Mouse (Mus musculus) ES-E14 (cell line): ENCODE data around the gene Il33.

ENCODE experiments used
- CHD2 ChIP-seq: IDR thresholded peaks from 2 replicates; pipeline ENCODE4 v1.6.1; 2014; ENCODE audit warnings: mild to moderate bottlenecking, low read depth, low read length, inconsistent platforms
- HCFC1 ChIP-seq: IDR thresholded peaks from 2 replicates; pipeline ENCODE4 v1.6.1; 2012; ENCODE audit warnings: low read length, inconsistent platforms, borderline replicate concordance; ENCODE audit not compliant: insufficient read depth
- MAFK ChIP-seq: IDR thresholded peaks from 2 replicates; pipeline ENCODE4 v1.6.1; 2014; ENCODE audit warnings: mild to moderate bottlenecking, low read depth, low read length, inconsistent platforms; ENCODE audit not compliant: insufficient read depth
- ZC3H11A ChIP-seq: IDR thresholded peaks from 2 replicates; pipeline ENCODE4 v1.6.1; 2012; ENCODE audit warnings: low read depth, mild to moderate bottlenecking, inconsistent platforms, low read length, borderline replicate concordance

DNA sequence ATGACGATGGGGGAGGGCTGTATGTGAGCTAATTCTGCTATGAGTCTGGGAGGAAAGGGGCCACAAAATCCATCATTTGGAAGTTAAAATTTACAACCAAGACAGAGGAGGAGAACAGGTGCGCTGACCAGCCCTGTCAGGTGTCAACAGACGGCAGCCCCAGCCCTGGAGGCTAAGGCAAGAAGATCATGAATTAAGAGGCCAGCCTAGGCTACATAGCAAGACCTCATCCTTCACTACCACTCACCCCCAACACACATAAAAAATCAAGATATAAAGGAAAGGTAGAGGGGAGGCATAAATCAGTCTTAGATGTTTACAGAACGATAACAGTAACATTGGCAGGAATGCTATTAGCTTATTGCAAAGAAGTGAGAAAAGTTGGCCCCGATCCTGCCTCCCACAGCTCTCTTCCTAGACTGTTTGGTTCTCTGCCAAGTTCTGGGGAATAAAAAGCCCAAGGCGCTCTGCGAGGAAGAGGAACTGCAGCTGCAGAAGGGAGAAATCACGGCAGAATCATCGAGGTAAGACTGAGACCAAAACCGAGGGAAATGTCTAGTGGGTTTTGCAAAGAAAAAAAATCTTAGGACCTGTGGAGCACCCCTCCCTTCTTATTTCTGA lies at the start of gene Il33:
- TF ChIP-seq MAFK (no peak), HCFC1 (no peak), ZC3H11A (no peak), CHD2 (no peak)
